Mouse (Mus musculus) kidney, postnatal 0 days (tissue): ENCODE results near the gene Usp4. TPM values are rescaled to one million over a fixed set of nuclear protein-coding genes. Genes with fewer than 3 reads are reported as not detected.

Source experiments
- ATAC-seq: fragments of 200-750 bp; cut with Nextera tagmentation; replicated peaks from 2 replicates; pipeline ENCODE4 v1.8.0; 2017; ENCODE audit warnings: low read depth, moderate number of reproducible peaks, moderate TSS enrichment, moderate library complexity; ENCODE audit not compliant: low FRiP score
- DNase-seq: peaks from one replicate; pipeline ENCODE4 v3.0.0-alpha.2; 2016; ENCODE audit warnings: low spot score
- H3K27ac ChIP-seq: fragments of 300-500 bp; sonication (generic); 2 replicates; pipeline ENCODE4 v1.5.1; 2014; ENCODE audit warnings: mild to moderate bottlenecking
- H3K27me3 ChIP-seq: fragments of 300-500 bp; sonication (generic); 2 replicates; pipeline ENCODE4 v1.6.1; 2014; ENCODE audit warnings: low read length, mixed read lengths; ENCODE audit not compliant: insufficient read depth
- H3K36me3 ChIP-seq: fragments of 300-500 bp; sonication (generic); 2 replicates; pipeline ENCODE4 v1.6.1; 2014; ENCODE audit warnings: low read length, mixed read lengths; ENCODE audit not compliant: insufficient read depth
- H3K4me1 ChIP-seq: fragments of 300-500 bp; sonication (generic); replicated peaks from 2 replicates; pipeline ENCODE4 v1.6.1; 2014; ENCODE audit warnings: antibody characterized with exemption, low read length, mixed read lengths; ENCODE audit not compliant: insufficient read depth
- H3K4me2 ChIP-seq: fragments of 300-500 bp; sonication (generic); 2 replicates; pipeline ENCODE4 v1.6.1; 2014; ENCODE audit warnings: mild to moderate bottlenecking, low read length, moderate library complexity, mixed read lengths
- H3K4me3 ChIP-seq: fragments of 300-500 bp; sonication (generic); replicated peaks from 2 replicates; pipeline ENCODE4 v1.5.1; 2014; ENCODE audit warnings: low read depth, low read length
- H3K9ac ChIP-seq: fragments of 300-500 bp; sonication (generic); 2 replicates; pipeline ENCODE4 v1.6.1; 2014; ENCODE audit warnings: low read depth, low read length
- H3K9me3 ChIP-seq: fragments of 300-500 bp; sonication (generic); replicated peaks from 2 replicates; pipeline ENCODE4 v1.6.1; 2016; ENCODE audit warnings: low read length, inconsistent platforms, mixed read lengths
- CTCF ChIP-seq: IDR thresholded peaks from 2 replicates; pipeline ENCODE4 v1.5.1; 2016; ENCODE audit warnings: antibody characterized with exemption, low read depth, mild to moderate bottlenecking, moderate library complexity
- WGBS: fragments of 180-500 bp; shearing (Covaris S2); extraction: QIAGEN DNeasy Blood & Tissue Kit; methylation state at CpG from one replicate; pipeline ENCODE4 v1.1.7; 2014; 5-methylcytosine and 5-hydroxymethylcytosine counted together
- polyA plus RNA-seq: library from polyadenylated mRNA; unstranded; fragments of >200 nt; fragmentation: Nextera tagmentation; extraction: Ambion mirVana; gene quantifications from 2 replicates; pipeline ENCODE4 v1.2.1, GENCODE M21; 2015

Usp4 gene
- polyA plus RNA-seq, 1 experiment from 2014 or later, result 64.0 TPM

DNA sequence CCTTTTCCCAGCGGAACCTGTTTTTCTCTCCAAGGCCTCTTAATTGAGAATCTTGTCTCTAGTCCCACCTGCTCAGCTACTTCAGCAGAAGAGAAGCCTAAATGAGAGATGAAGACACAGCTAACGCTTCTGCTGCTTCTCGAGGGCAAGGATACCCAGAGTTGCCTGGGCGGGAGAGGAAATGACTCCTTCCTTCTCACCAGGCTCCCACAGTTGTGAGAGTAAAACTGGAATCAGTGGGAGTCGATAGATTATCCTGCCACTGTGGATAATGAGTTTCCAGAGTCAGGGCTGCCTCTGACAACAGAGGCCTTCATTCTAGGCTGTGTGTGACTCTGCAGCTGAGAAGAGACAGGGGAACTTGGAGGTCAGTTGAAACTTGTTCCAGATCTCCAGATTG, 92.8 kb downstream of the Usp4 start:
- H3K9me3 ChIP-seq, result no peaks in the 10 kb centered on the region
- DNase-seq (no peak), ATAC-seq (no peak)
- no peaks in the 10 kb centered on the region for H3K36me3 ChIP-seq
- H3K4me2 ChIP-seq, result no peak overlapping the region
- WGBS, result 73% methylated on average over 5 of the region's 5 CpGs
- H3K4me1 ChIP-seq, result no peaks in the 10 kb centered on the region
- H3K4me3 ChIP-seq, result no peak overlapping the region
- no peak overlapping the region for H3K27ac ChIP-seq
- H3K9ac ChIP-seq, result no peak overlapping the region
- TF ChIP-seq CTCF, result no peak
- H3K27me3 ChIP-seq, result no peaks in the 10 kb centered on the region

GRCm38 (mm10) chr9:108441236-108441919, 93.7 kb downstream of the Usp4 start:
- Histone ChIP-seq H3K4me1 (no peaks in the 10 kb centered on the region), H3K9me3 (no peaks in the 10 kb centered on the region), H3K4me2 (no peak overlapping the region), H3K27ac (no peak overlapping the region), H3K4me3 (no peak overlapping the region), H3K36me3 (no peaks in the 10 kb centered on the region), H3K9ac (no peak overlapping the region), H3K27me3 (no peaks in the 10 kb centered on the region)
- TF ChIP-seq CTCF, result no peak
- WGBS, result 81% methylated on average over 11 of the region's 11 CpGs
- ATAC-seq (no peak), DNase-seq (no peak)

Other genes starting within 250 kb of the Usp4 start
- 0.25 and 0.31 TPM in 2 replicates for gene Bsn, start 157.5 kb upstream of the Usp4 start, polyA plus RNA-seq
- gene Dag1, start 83.9 kb upstream of the Usp4 start, polyA plus RNA-seq, result 165 and 170 TPM in 2 replicates
- gene Nicn1, start 57.4 kb upstream of the Usp4 start, polyA plus RNA-seq, result 30.1 and 34.5 TPM in 2 replicates
- 50.5 and 51.2 TPM in 2 replicates for gene Amt, start 51.0 kb upstream of the Usp4 start, polyA plus RNA-seq
- gene Rhoa, start 41.7 kb upstream of the Usp4 start, polyA plus RNA-seq, result 448 and 489 TPM in 2 replicates
- 47.5 and 49.0 TPM in 2 replicates for gene Tcta, start 41.7 kb upstream of the Usp4 start, polyA plus RNA-seq
- 1,215 and 1,273 TPM in 2 replicates for gene Gpx1, start 8.9 kb upstream of the Usp4 start, polyA plus RNA-seq
- gene 1700102P08Rik, start 45.0 kb downstream of the Usp4 start, polyA plus RNA-seq, result 0.17 and 0.66 TPM in 2 replicates
- gene Ccdc36, start 80.6 kb downstream of the Usp4 start, polyA plus RNA-seq, result 0.91 and 0.96 TPM in 2 replicates
- not detected in 2 replicates for gene BC048562, start 88.6 kb downstream of the Usp4 start, polyA plus RNA-seq
- 49.5 and 55.3 TPM in 2 replicates for gene Ccdc71, start 112.7 kb downstream of the Usp4 start, polyA plus RNA-seq
- 31.1 and 33.5 TPM in 2 replicates for gene Klhdc8b, start 113.7 kb downstream of the Usp4 start, polyA plus RNA-seq
- 35.6 and 38.9 TPM in 2 replicates for gene Lamb2, start 131.9 kb downstream of the Usp4 start, polyA plus RNA-seq
- 43.8 and 47.4 TPM in 2 replicates for gene Usp19, start 142.7 kb downstream of the Usp4 start, polyA plus RNA-seq
- 87.9 and 94.1 TPM in 2 replicates for gene Qars, start 159.9 kb downstream of the Usp4 start, polyA plus RNA-seq
- gene Qrich1, start 169.0 kb downstream of the Usp4 start, polyA plus RNA-seq, result 87.2 and 87.9 TPM in 2 replicates
- 118 and 132 TPM in 2 replicates for gene Impdh2, start 212.4 kb downstream of the Usp4 start, polyA plus RNA-seq
- 67.7 and 69.2 TPM in 2 replicates for gene Ndufaf3, start 219.6 kb downstream of the Usp4 start, polyA plus RNA-seq
- gene Dalrd3, start 222.0 kb downstream of the Usp4 start, polyA plus RNA-seq, result 102 and 114 TPM in 2 replicates
- gene Wdr6, start 230.9 kb downstream of the Usp4 start, polyA plus RNA-seq, result 67.6 and 75.9 TPM in 2 replicates
- 8.3 and 8.6 TPM in 2 replicates for gene P4htm, start 249.8 kb downstream of the Usp4 start, polyA plus RNA-seq